Mouse (Mus musculus) hindbrain, embryonic 11.5 days (tissue): ENCODE measurements at regions not wholly inside any gene's neighbourhood (a gene's known extent, or its start where the extent isn't known, plus 50 kb on each side); places are given as distances from the start of the nearest gene placed in this dataset.
A peak's percentile ranks its signal among the peaks of the same experiment; 100 is the strongest.

ENCODE experiments used
- ATAC-seq: fragments of 200-750 bp; cut with Nextera tagmentation; 2 replicates; pipeline ENCODE4 v1.8.0; 2017; ENCODE audit warnings: mild to moderate bottlenecking, moderate TSS enrichment, moderate library complexity; ENCODE audit not compliant: low FRiP score
- DNase-seq: peaks from one replicate; pipeline ENCODE4 v3.0.0-alpha.2; 2015; ENCODE audit warnings: low spot score
- H3K27ac ChIP-seq: fragments of 300-500 bp; sonication (generic); 2 replicates; pipeline ENCODE4 v1.5.1; 2014; ENCODE audit warnings: mild to moderate bottlenecking, low read depth, low read length
- H3K27me3 ChIP-seq: fragments of 300-500 bp; sonication (generic); 2 replicates; pipeline ENCODE4 v1.6.1; 2014; ENCODE audit warnings: mild to moderate bottlenecking, low read length, moderate library complexity, mixed read lengths; ENCODE audit not compliant: control insufficient read depth, insufficient read depth
- H3K36me3 ChIP-seq: fragments of 300-500 bp; sonication (generic); 2 replicates; pipeline ENCODE4 v1.6.1; 2014; ENCODE audit warnings: mild to moderate bottlenecking, low read length, moderate library complexity, mixed read lengths; ENCODE audit not compliant: control insufficient read depth, insufficient read depth
- H3K4me1 ChIP-seq: fragments of 300-500 bp; sonication (generic); replicated peaks from 2 replicates; pipeline ENCODE4 v1.6.1; 2014; ENCODE audit warnings: low read length, mixed read lengths; ENCODE audit not compliant: control insufficient read depth, insufficient read depth
- H3K4me2 ChIP-seq: fragments of 300-500 bp; sonication (generic); replicated peaks from 2 replicates; pipeline ENCODE4 v1.6.1; 2014; ENCODE audit warnings: mild to moderate bottlenecking, low read depth, low read length
- H3K4me3 ChIP-seq: fragments of 300-500 bp; sonication (generic); 2 replicates; pipeline ENCODE4 v1.5.1; 2014; ENCODE audit warnings: low read depth, low read length
- H3K9ac ChIP-seq: fragments of 300-500 bp; sonication (generic); 2 replicates; pipeline ENCODE4 v1.6.1; 2014; ENCODE audit warnings: low read depth, low read length
- H3K9me3 ChIP-seq: fragments of 300-500 bp; sonication (generic); 2 replicates; pipeline ENCODE4 v1.6.1; 2016; ENCODE audit warnings: low read length; ENCODE audit not compliant: control insufficient read depth
- WGBS: fragments of 180-500 bp; shearing (Covaris S2); extraction: QIAGEN DNeasy Blood & Tissue Kit; methylation state at CpG from one replicate; pipeline ENCODE4 v1.1.7; 2014; 5-methylcytosine and 5-hydroxymethylcytosine counted together

- Histone ChIP-seq H3K36me3 (no peaks in the 10 kb centered on the region), H3K9ac (no peak overlapping the region), H3K4me2 (no peak overlapping the region), H3K9me3 (no peaks in the 10 kb centered on the region), H3K4me1 (peaks cover 4% of the 10 kb centered on the region; the same call in 1 of the 2 replicates), H3K27me3 (no peaks in the 10 kb centered on the region), H3K27ac (no peak overlapping the region), H3K4me3 (no peak overlapping the region)
- no peak for DNase-seq
- ATAC-seq: no peak
- WGBS: 61% methylated on average over 6 of the region's 6 CpGs
Measured at GRCm38 (mm10) chr8:26300246-26300645, 180.9 kb downstream of the Gm45692 start.

- ATAC-seq (no peak), DNase-seq (no peak)
- H3K27me3 ChIP-seq: no peaks in the 10 kb centered on the region
- no peak overlapping the region for H3K9ac ChIP-seq
- H3K4me3 ChIP-seq: no peak overlapping the region
- no peaks in the 10 kb centered on the region for H3K36me3 ChIP-seq
- 83% methylated on average over 4 of the region's 4 CpGs for WGBS
- no peak overlapping the region for H3K4me2 ChIP-seq
- peaks cover 8% of the 10 kb centered on the region; the same call in 1 of the 2 replicates for H3K4me1 ChIP-seq
- no peaks in the 10 kb centered on the region for H3K9me3 ChIP-seq
- H3K27ac ChIP-seq: no peak overlapping the region
Measured at GRCm38 (mm10) chr8:26301961-26302360, 182.6 kb downstream of the Gm45692 start.

GRCm38 (mm10) chr8:26304566-26304965, 185.2 kb downstream of the Gm45692 start:
- Histone ChIP-seq H3K9ac (no peak overlapping the region), H3K36me3 (no peaks in the 10 kb centered on the region), H3K27ac (0 out of 2 replicates have a peak overlapping the region, but pooled peaks have one; percentile 24), H3K4me2 (no peak overlapping the region), H3K27me3 (no peaks in the 10 kb centered on the region), H3K4me1 (peaks cover 10% of the 10 kb centered on the region; the same call in 1 of the 2 replicates), H3K9me3 (no peaks in the 10 kb centered on the region), H3K4me3 (no peak overlapping the region)
- WGBS: 51% methylated on average over 6 of the region's 6 CpGs
- DNase-seq (no peak), ATAC-seq (peak; percentile 70)

GRCm38 (mm10) chr8:26305061-26305879, 185.9 kb downstream of the Gm45692 start:
- no peak overlapping the region for H3K4me2 ChIP-seq
- H3K9me3 ChIP-seq: no peaks in the 10 kb centered on the region
- peak; percentile 67 for DNase-seq
- H3K27ac ChIP-seq: peak overlapping the region; percentile 7; the same call in 1 of the 2 replicates
- 44% methylated on average over 18 of the region's 18 CpGs for WGBS
- peaks cover 10% of the 10 kb centered on the region; the same call in 1 of the 2 replicates for H3K4me1 ChIP-seq
- H3K4me3 ChIP-seq: no peak overlapping the region
- no peaks in the 10 kb centered on the region for H3K36me3 ChIP-seq
- no peaks in the 10 kb centered on the region for H3K27me3 ChIP-seq
- ATAC-seq: peak; percentile 96
- H3K9ac ChIP-seq: no peak overlapping the region

GRCm38 (mm10) chr8:26308121-26308641, 188.8 kb downstream of the Gm45692 start:
- Histone ChIP-seq H3K27me3 (no peaks in the 10 kb centered on the region), H3K4me2 (no peak overlapping the region), H3K36me3 (no peaks in the 10 kb centered on the region), H3K4me3 (no peak overlapping the region), H3K9me3 (no peaks in the 10 kb centered on the region), H3K27ac (no peak overlapping the region), H3K4me1 (peaks cover 10% of the 10 kb centered on the region; the same call in 1 of the 2 replicates), H3K9ac (no peak overlapping the region)
- ATAC-seq (no peak), DNase-seq (peak; percentile 31)
- 32% methylated on average over 15 of the region's 15 CpGs for WGBS

GRCm38 (mm10) chr8:26309764-26310163, 190.4 kb downstream of the Gm45692 start:
- Histone ChIP-seq H3K9ac (no peak overlapping the region), H3K27ac (no peak overlapping the region), H3K27me3 (no peaks in the 10 kb centered on the region), H3K4me1 (peaks cover 7% of the 10 kb centered on the region; the same call in 1 of the 2 replicates), H3K36me3 (no peaks in the 10 kb centered on the region), H3K4me3 (no peak overlapping the region), H3K4me2 (no peak overlapping the region), H3K9me3 (no peaks in the 10 kb centered on the region)
- no peak for ATAC-seq
- 83% methylated on average over 6 of the region's 6 CpGs for WGBS
- no peak for DNase-seq

- WGBS: 93% methylated on average over 12 of the region's 12 CpGs
- no peaks in the 10 kb centered on the region for H3K36me3 ChIP-seq
Measured at GRCm38 (mm10) chr8:26323606-26324350, 204.4 kb downstream of the Gm45692 start.

GRCm38 (mm10) chr8:26324606-26325005, 205.3 kb downstream of the Gm45692 start:
- Histone ChIP-seq H3K27me3 (no peaks in the 10 kb centered on the region; the same call in 1 of the 2 replicates), H3K9me3 (no peaks in the 10 kb centered on the region), H3K9ac (no peak overlapping the region), H3K27ac (no peak overlapping the region), H3K4me2 (no peak overlapping the region), H3K4me1 (no peaks in the 10 kb centered on the region), H3K4me3 (no peak overlapping the region), H3K36me3 (no peaks in the 10 kb centered on the region)
- DNase-seq (no peak), ATAC-seq (no peak)
- 81% methylated on average over 3 of the region's 3 CpGs for WGBS

More at GRCm38 (mm10) chr8:26323606-26324350, 204.4 kb downstream of the Gm45692 start:
- H3K9me3 ChIP-seq: no peaks in the 10 kb centered on the region
- ATAC-seq (no peak), DNase-seq (no peak)
- no peak overlapping the region for H3K4me3 ChIP-seq
- no peak overlapping the region for H3K4me2 ChIP-seq
- H3K9ac ChIP-seq: no peak overlapping the region
- H3K4me1 ChIP-seq: no peaks in the 10 kb centered on the region
- H3K27ac ChIP-seq: no peak overlapping the region
- no peaks in the 10 kb centered on the region; the same call in 1 of the 2 replicates for H3K27me3 ChIP-seq
